Mouse (Mus musculus): Measurements from ENCODE around the gene Myod1. TPM values are rescaled to one million over a fixed set of nuclear protein-coding genes. Genes with fewer than 3 reads are reported as not detected.

Myod1 gene
- polyA plus RNA-seq (2012; rRNA removed), result 0.09 TPM in 1 of 2 replicates, not detected in the other

GRCm38 (mm10) chr7:46376172-46377007 lies at the start of gene Myod1:
Myod1 (plus strand) TSS chr7:46376474.
- peak within 1 kb of the TSS; percentile 12 for H3K4me3 ChIP-seq (ENCODE audit: control insufficient read depth, low read depth, low read length)
- H3K27me3 ChIP-seq (ENCODE audit: control insufficient read depth, insufficient read depth, low read length), result no peaks in the 10 kb centered on the region; the same call in 1 of the 2 replicates
- no peak within 1 kb of the TSS for H3K27ac ChIP-seq (ENCODE audit: control insufficient read depth, insufficient read depth, low read depth, low read length)
- TF ChIP-seq POLR2A (IDR thresholded peaks at IDR 0.05; ENCODE audit: control insufficient read depth, low read depth, low read length) (no peak), CTCF (IDR thresholded peaks at IDR 0.05; ENCODE audit: control insufficient read depth, insufficient read depth, insufficient replicate concordance, low read depth, low read length) (no peak)
- H3K36me3 ChIP-seq (ENCODE audit: control insufficient read depth, insufficient read depth, low read length), result no peaks in the 10 kb centered on the region
- H3K4me1 ChIP-seq (ENCODE audit: control insufficient read depth, insufficient read depth, low read length), result peaks cover 9% of the 10 kb centered on the region

GRCm38 (mm10) chr7:46327896-46328295 lies 48.4 kb upstream of the Myod1 start:
- Histone ChIP-seq H3K4me1 (ENCODE audit: control insufficient read depth, insufficient read depth, low read length) (no peaks in the 10 kb centered on the region), H3K36me3 (ENCODE audit: control insufficient read depth, insufficient read depth, low read length) (no peaks in the 10 kb centered on the region), H3K27ac (ENCODE audit: control insufficient read depth, insufficient read depth, low read depth, low read length) (no peak overlapping the region), H3K27me3 (ENCODE audit: control insufficient read depth, insufficient read depth, low read length) (no peaks in the 10 kb centered on the region), H3K4me3 (ENCODE audit: control insufficient read depth, low read depth, low read length) (no peak overlapping the region)
- TF ChIP-seq POLR2A (IDR thresholded peaks at IDR 0.05; ENCODE audit: control insufficient read depth, low read depth, low read length), result no peak
- TF ChIP-seq CTCF (IDR thresholded peaks at IDR 0.05; ENCODE audit: control insufficient read depth, insufficient read depth, insufficient replicate concordance, low read depth, low read length), result no peak

DNA sequence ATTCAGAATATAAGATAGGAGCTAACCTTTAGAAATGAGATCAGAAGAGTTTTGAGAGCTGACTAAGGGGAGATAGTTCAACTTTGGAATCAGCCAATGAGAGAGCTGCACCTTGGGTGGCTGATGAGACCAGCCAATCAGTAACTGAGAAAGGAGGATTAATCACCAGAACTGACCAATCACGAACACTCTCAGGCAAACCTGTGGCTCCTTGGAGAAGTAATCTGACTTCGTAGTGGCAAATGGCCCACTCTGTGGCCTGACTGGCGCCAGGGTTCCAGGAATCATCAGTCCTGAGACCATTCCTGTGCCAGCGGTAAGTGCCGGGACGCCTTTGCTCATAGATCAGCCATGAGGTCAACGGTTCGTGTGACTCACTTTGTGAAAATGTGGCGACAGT lies 38.9 kb upstream of the Myod1 start:
- H3K27me3 ChIP-seq (ENCODE audit: control insufficient read depth, insufficient read depth, low read length), result no peaks in the 10 kb centered on the region
- H3K36me3 ChIP-seq (ENCODE audit: control insufficient read depth, insufficient read depth, low read length), result no peaks in the 10 kb centered on the region
- TF ChIP-seq POLR2A (IDR thresholded peaks at IDR 0.05; ENCODE audit: control insufficient read depth, low read depth, low read length) (no peak), CTCF (IDR thresholded peaks at IDR 0.05; ENCODE audit: control insufficient read depth, insufficient read depth, insufficient replicate concordance, low read depth, low read length) (no peak)
- H3K4me3 ChIP-seq (ENCODE audit: control insufficient read depth, low read depth, low read length), result peak overlapping the region; percentile 64
- peaks cover 3% of the 10 kb centered on the region for H3K4me1 ChIP-seq (ENCODE audit: control insufficient read depth, insufficient read depth, low read length)
- H3K27ac ChIP-seq (ENCODE audit: control insufficient read depth, insufficient read depth, low read depth, low read length), result no peak overlapping the region

- H3K27me3 ChIP-seq (ENCODE audit: control insufficient read depth, insufficient read depth, low read length), result no peaks in the 10 kb centered on the region
- H3K4me1 ChIP-seq (ENCODE audit: control insufficient read depth, insufficient read depth, low read length), result peaks cover 3% of the 10 kb centered on the region
- TF ChIP-seq POLR2A (IDR thresholded peaks at IDR 0.05; ENCODE audit: control insufficient read depth, low read depth, low read length) (no peak), CTCF (IDR thresholded peaks at IDR 0.05; ENCODE audit: control insufficient read depth, insufficient read depth, insufficient replicate concordance, low read depth, low read length) (no peak)
- H3K4me3 ChIP-seq (ENCODE audit: control insufficient read depth, low read depth, low read length), result no peak overlapping the region
- no peak overlapping the region for H3K27ac ChIP-seq (ENCODE audit: control insufficient read depth, insufficient read depth, low read depth, low read length)
- no peaks in the 10 kb centered on the region for H3K36me3 ChIP-seq (ENCODE audit: control insufficient read depth, insufficient read depth, low read length)
These were observed 36.5 kb upstream of the Myod1 start for GRCm38 (mm10) chr7:46339818-46340217.

DNA sequence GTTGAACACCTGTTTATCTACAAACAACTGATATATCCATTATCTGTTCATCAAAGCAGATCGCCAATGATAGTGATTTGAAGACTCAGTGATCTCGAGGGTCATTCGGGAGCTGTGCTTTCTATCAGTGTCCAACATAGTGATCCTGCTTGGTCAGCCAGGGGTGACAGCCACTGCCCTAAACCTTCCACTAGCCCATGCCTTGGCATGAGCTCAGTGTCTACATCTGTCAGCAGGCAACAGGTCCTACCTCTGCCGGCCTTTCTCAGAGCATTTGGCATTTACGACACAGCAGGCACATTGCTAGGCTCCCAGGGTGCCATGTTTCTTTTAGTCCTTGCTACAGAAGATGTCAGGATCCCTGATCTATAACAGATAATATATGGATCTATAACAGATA lies 36.0 kb upstream of the Myod1 start:
- Histone ChIP-seq H3K4me3 (ENCODE audit: control insufficient read depth, low read depth, low read length) (no peak overlapping the region), H3K4me1 (ENCODE audit: control insufficient read depth, insufficient read depth, low read length) (peaks cover 3% of the 10 kb centered on the region)
- TF ChIP-seq POLR2A (IDR thresholded peaks at IDR 0.05; ENCODE audit: control insufficient read depth, low read depth, low read length), result no peak
- no peak for TF ChIP-seq CTCF (IDR thresholded peaks at IDR 0.05; ENCODE audit: control insufficient read depth, insufficient read depth, insufficient replicate concordance, low read depth, low read length)

GRCm38 (mm10) chr7:46341471-46341870 lies 34.8 kb upstream of the Myod1 start:
- Histone ChIP-seq H3K27ac (ENCODE audit: control insufficient read depth, insufficient read depth, low read depth, low read length) (no peak overlapping the region), H3K36me3 (ENCODE audit: control insufficient read depth, insufficient read depth, low read length) (no peaks in the 10 kb centered on the region), H3K4me3 (ENCODE audit: control insufficient read depth, low read depth, low read length) (no peak overlapping the region), H3K4me1 (ENCODE audit: control insufficient read depth, insufficient read depth, low read length) (peaks cover 3% of the 10 kb centered on the region), H3K27me3 (ENCODE audit: control insufficient read depth, insufficient read depth, low read length) (no peaks in the 10 kb centered on the region)
- TF ChIP-seq POLR2A (IDR thresholded peaks at IDR 0.05; ENCODE audit: control insufficient read depth, low read depth, low read length) (no peak), CTCF (IDR thresholded peaks at IDR 0.05; ENCODE audit: control insufficient read depth, insufficient read depth, insufficient replicate concordance, low read depth, low read length) (no peak)

More for the DNA sequence above, 36.0 kb upstream of the Myod1 start:
- Histone ChIP-seq H3K27me3 (ENCODE audit: control insufficient read depth, insufficient read depth, low read length) (no peaks in the 10 kb centered on the region), H3K36me3 (ENCODE audit: control insufficient read depth, insufficient read depth, low read length) (no peaks in the 10 kb centered on the region), H3K27ac (ENCODE audit: control insufficient read depth, insufficient read depth, low read depth, low read length) (no peak overlapping the region)

GRCm38 (mm10) chr7:46347692-46348091 lies 28.6 kb upstream of the Myod1 start:
- TF ChIP-seq CTCF (IDR thresholded peaks at IDR 0.05; ENCODE audit: control insufficient read depth, insufficient read depth, insufficient replicate concordance, low read depth, low read length) (no peak), POLR2A (IDR thresholded peaks at IDR 0.05; ENCODE audit: control insufficient read depth, low read depth, low read length) (no peak)
- Histone ChIP-seq H3K4me3 (ENCODE audit: control insufficient read depth, low read depth, low read length) (peak overlapping the region; percentile 61), H3K27ac (ENCODE audit: control insufficient read depth, insufficient read depth, low read depth, low read length) (no peak overlapping the region), H3K4me1 (ENCODE audit: control insufficient read depth, insufficient read depth, low read length) (peaks cover 5% of the 10 kb centered on the region), H3K36me3 (ENCODE audit: control insufficient read depth, insufficient read depth, low read length) (no peaks in the 10 kb centered on the region), H3K27me3 (ENCODE audit: control insufficient read depth, insufficient read depth, low read length) (no peaks in the 10 kb centered on the region; the same call in 1 of the 2 replicates)
